Mouse (Mus musculus) ovary, adult 18-20 months (tissue): ENCODE measurements around the gene Rnf214.

ENCODE experiments used
- DNase-seq: peaks from one replicate; pipeline ENCODE4 v3.0.0; 2022; ENCODE audit warnings: low spot score, mixed read lengths

Gene Rnf214

GRCm38 (mm10) chr9:45935628-45936210 lies 29.0 kb upstream of the Rnf214 start, which contains the start of gene Tagln:
TSS of gene Tagln (minus strand) at chr9:45936058.
- no peak for DNase-seq

DNA sequence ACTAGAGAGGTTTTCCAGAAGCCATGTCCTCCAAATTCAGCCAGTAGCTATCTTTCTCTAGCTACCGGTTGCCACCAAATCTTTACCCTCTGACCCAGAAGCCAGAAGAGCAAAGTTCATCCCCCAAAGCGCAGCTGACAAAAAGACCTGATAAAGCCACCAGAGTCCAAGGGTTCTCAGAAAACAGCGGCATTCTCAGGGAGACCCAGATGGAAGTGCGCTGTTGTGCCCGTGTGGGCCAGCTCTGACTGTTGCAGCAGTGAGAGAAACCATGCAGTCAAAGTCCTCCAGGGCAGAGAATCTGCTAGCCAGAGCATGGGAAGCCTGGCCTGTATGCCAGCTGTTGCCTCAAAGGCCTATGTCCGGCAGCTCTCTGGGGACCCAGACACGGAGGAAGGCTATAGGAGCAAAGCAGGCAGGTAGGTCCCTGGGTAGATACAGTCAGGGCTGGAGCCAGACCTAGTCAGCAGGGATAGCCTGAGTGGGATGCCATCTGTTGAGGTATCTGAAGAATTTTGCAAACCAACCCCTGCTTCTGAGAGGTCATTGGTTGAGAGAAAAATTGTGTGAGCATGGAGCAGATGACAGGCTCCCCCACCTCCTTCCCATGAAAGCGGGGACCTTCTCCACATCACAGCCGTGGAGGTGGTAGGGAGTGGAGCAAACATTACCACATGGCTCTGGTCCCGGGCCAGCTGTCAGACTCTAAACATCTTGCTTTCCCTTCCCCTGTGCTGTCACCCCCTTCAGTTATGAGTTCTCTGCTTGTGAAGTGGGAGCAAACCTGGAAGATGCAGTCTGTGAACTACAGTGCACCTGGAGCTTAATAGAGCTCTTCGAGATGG lies 26.1 kb upstream of the Rnf214 start:
- no peak for DNase-seq

DNA sequence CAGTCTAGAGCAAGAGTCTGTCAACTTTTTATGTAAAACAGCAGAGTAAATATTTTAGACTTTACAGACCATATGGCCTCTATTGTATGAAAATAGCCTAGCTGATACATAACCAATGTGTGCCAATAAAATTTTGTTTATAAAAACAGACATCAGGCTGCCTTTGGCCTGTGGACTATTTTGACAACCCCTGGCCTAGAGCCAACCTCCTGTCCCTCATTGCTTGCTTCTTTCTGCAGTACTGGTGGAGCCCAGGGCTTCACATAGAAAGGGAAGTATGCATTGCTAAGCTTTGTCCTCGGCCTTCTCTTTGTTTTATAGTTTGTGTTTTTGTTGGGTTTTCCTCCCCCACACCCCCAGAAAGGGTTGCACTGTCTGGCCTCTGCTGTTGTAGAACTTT lies 25.2 kb upstream of the Rnf214 start:
- DNase-seq: no peak

DNA sequence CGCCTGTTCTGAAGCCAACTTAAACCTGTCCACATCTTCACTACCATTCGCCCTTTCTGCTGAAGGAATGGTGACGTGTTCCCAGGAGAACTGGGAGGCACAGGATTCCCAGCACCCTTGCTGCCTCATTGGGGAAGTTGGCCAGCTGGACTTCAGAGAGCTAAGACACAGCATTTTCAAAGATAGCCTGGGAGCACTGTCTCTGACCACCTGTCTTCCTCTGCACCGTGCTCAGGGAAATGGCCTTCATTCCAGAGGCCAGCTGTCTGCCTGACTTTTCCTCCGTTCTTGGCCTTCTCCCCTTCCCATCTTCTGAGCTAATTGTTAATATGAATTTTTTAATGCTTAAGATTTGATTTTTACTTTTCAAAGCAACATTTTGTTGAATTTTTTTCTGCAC lies 22.6 kb upstream of the Rnf214 start:
- DNase-seq: no peak

DNA sequence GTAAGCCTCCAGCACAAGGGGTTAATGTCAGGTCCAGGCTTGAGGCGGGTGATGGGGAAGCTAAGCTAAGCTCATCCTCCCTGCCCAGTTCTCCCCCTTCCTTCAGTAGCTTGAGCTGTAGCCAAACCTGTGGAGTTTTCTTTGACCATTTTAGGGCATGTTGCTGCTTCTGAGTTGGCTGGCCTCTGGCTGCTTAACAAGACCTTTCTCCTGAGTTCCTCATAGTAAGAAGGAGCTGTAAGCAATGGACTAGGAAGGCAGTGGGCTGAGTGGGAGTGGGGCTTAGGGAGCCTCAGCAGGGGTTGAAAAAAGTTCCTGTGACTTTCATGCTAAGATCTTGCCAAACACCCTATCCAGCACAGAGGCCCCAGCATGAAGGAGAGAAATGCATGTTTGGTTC lies 13.2 kb upstream of the Rnf214 start:
- DNase-seq: peak; percentile 48

- peak; percentile 62 for DNase-seq
These were observed 10.6 kb upstream of the Rnf214 start for GRCm38 (mm10) chr9:45917041-45917934.

- no peak for DNase-seq
These were observed 8.9 kb upstream of the Rnf214 start for GRCm38 (mm10) chr9:45915659-45916058.

DNA sequence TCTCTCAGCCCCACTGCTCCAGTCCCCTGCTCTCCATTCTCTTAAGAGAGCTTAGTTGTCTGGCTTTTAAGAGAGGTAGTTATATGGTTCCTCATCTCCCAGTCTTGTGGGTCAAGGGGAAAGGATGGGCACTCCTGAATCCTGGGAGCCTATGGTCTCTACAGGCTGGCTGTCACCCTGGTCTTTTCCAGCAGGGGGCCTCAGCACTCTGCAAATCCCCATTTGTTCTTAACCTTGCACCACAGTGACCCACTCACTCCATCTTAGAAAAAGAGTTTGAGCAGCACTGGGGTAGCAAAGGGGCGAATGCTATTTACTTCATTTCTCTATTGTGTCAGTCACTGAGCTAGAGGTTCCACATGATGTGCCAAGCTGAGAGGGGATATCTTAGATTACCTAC lies 5.0 kb upstream of the Rnf214 start:
- no peak for DNase-seq

GRCm38 (mm10) chr9:45910995-45911394 lies 4.3 kb upstream of the Rnf214 start:
- DNase-seq: no peak

- no peak for DNase-seq
These were observed 342 bp upstream of the Rnf214 start for GRCm38 (mm10) chr9:45907078-45907428.

GRCm38 (mm10) chr9:45905811-45906237 lies 887 bp downstream of the Rnf214 start:
- no peak for DNase-seq

GRCm38 (mm10) chr9:45905196-45905595 lies 1.5 kb downstream of the Rnf214 start:
- DNase-seq: no peak

- DNase-seq: no peak
These were observed 13.0 kb downstream of the Rnf214 start for GRCm38 (mm10) chr9:45893681-45894080.

GRCm38 (mm10) chr9:45877928-45878327 lies 28.8 kb downstream of the Rnf214 start:
- DNase-seq: no peak

DNA sequence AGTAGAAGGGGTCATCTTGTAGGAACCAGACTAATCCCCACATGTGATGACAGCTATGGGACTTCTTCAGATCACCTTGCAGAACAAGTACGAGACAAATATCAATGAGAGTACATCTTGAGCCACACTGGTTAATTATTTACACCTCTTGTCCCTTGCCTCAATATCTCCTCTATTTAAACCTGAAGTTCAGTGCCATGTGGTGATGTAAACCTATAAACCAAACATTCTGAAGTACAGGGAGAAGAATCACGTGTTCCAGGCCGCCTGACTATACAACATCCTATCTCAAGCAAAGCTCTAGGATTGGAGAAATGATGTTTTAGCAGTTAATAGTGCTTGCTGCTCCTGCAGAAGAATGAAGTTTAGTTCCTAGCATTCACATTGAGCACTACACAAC lies 36.4 kb downstream of the Rnf214 start:
- DNase-seq: no peak

GRCm38 (mm10) chr9:45869181-45869580 lies 37.5 kb downstream of the Rnf214 start:
- no peak for DNase-seq

- DNase-seq: no peak
These were observed 44.9 kb downstream of the Rnf214 start for GRCm38 (mm10) chr9:45861813-45862212.

DNA sequence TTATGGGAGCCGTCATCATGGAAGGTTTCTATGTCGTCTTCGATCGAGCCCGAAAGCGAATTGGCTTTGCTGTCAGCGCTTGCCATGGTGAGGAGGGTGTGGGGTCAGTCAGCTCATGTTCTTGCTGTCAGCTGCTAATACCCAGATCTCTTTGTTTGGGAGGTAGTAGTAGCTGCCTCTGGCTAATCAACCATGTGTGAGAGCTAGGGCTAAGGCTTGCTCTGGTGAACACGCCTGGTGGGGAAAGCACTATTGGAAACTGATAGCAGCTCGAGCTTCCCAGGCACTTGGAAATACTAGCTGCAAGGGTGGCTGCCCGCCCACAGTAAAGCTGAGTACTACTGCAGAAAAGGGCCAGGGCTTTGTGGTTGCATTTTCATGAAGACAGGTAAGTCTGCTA lies 47.3 kb downstream of the Rnf214 start:
- DNase-seq: no peak

GRCm38 (mm10) chr9:45854136-45854535 lies 52.6 kb downstream of the Rnf214 start:
- DNase-seq: no peak

DNA sequence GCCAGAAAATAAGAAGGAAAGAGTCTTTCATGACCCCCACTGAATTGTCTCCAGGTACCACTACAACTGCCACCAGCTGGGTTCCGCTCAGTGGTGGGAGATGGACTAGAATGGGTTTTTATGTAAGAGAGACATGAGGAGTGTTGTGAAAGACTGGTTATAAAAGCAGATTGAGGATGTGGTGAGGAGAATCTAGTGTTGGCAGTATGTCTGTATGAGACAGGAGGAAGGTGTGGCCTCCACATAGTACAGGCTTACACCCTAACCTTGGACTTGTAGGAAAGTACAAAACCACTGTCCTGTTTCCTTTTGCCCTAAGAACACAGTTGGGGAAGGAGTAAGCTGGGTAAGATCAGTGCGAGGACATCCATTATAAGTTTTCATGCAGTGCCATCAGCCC lies 53.0 kb downstream of the Rnf214 start:
- DNase-seq: no peak

GRCm38 (mm10) chr9:45851776-45852175 lies 54.9 kb downstream of the Rnf214 start:
- no peak for DNase-seq

GRCm38 (mm10) chr9:45851330-45851729 lies 55.4 kb downstream of the Rnf214 start:
- no peak for DNase-seq
